Mouse (Mus musculus) thymus, adult 2 months (tissue): ENCODE results near the gene Camkv.

Experiments
- CTCF ChIP-seq: fragments of 200-500 bp; IDR thresholded peaks from 2 replicates; pipeline ENCODE4 v1.5.1; 2012; ENCODE audit warnings: mild to moderate bottlenecking, control low read depth, low read length, moderate library complexity, borderline replicate concordance; ENCODE audit not compliant: control insufficient read depth, poor library complexity, insufficient read depth; ENCODE audit errors: extremely low read depth
- POLR2A ChIP-seq: fragments of 200-500 bp; IDR thresholded peaks from 2 replicates; pipeline ENCODE4 v1.6.1; 2012; ENCODE audit warnings: mild to moderate bottlenecking, low read length, control low read depth, moderate library complexity; ENCODE audit not compliant: control insufficient read depth, poor library complexity, insufficient read depth; ENCODE audit errors: extremely low read depth

DNA sequence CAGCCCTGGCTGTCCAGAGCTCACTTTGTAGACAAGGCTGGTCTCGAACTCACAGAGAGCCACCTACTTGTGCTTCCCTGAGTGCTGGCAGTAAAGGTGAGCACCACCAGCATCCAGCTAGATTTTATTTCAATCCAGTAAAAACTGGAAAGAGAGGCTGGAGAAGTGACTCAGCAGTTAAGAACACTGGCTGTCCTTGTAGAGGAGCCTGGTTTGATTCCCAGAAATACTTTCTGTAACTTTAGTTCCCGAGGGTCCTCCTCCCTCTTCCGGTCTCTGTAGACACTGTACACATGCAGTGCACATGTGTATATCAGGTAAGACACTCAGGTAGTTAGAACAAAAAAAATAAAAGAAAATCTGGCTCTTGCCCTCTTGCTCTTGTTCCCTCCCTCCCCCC is 52.5 kb downstream of the Camkv start:
- TF ChIP-seq CTCF (no peak), POLR2A (no peak)
